16 mouse cellular contexts compared by ENCODE assay signal in the genomic region with DNA sequence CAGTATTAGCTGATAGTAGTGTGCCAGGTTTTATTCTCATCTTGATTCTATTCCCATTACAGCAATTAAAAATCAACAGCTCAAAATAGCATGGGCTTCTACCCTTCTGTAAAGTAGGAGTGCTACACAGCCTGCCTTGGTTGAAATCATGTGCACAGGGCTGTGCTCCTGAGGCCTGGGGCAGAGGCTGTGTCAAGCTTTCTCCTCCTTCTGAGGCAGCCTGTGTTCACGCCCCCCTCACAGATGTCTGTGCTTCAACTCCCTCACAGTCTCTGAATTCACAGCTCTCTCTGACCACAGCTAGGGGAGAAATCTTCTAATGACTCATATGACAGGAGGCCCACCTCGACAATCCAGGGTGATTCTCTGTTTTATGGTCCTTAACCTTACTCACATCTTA.
"Had no signal": no experiment of that assay in that cellular context is flagged by ENCODE, and none has a peak within 500 bp of the region (broad histone marks: within the 10 kb centered on the region; RNA-seq: fewer than 3 reads in every experiment).

No protein-coding gene starts in this region.

- H3K27ac ChIP-seq: kidney, embryonic 15.5 days; liver, embryonic 13.5 days; midbrain, embryonic 12.5 days; midbrain, embryonic 15.5 days; neural tube, embryonic 15.5 days had no signal

- H3K9me3 ChIP-seq: kidney, embryonic 15.5 days; liver, embryonic 13.5 days; midbrain, embryonic 12.5 days; midbrain, embryonic 15.5 days; neural tube, embryonic 15.5 days had no signal

- H3K4me2 ChIP-seq: kidney, embryonic 15.5 days; liver, embryonic 13.5 days; midbrain, embryonic 12.5 days; midbrain, embryonic 15.5 days; neural tube, embryonic 15.5 days had no signal

- H3K9ac ChIP-seq: kidney, embryonic 15.5 days; liver, embryonic 13.5 days; midbrain, embryonic 12.5 days; midbrain, embryonic 15.5 days; neural tube, embryonic 15.5 days had no signal

- H3K4me1 ChIP-seq: liver, embryonic 13.5 days had no signal

- H3K27me3 ChIP-seq: kidney, embryonic 15.5 days; liver, embryonic 13.5 days; midbrain, embryonic 12.5 days; midbrain, embryonic 15.5 days; neural tube, embryonic 15.5 days had no signal

- DNase-seq: kidney, adult 8-10 months; kidney, postnatal 14 days; kidney, postnatal 4 days; liver, embryonic 13.5 days; lung, adult 2 months; lung, postnatal 14 days; lung, postnatal 4 days; right cerebral cortex, postnatal 25 days; thymus, adult 18-20 months; thymus, postnatal 36 days had no signal

- ATAC-seq: intestine, postnatal 0 days; midbrain, embryonic 15.5 days had no signal

- H3K36me3 ChIP-seq: kidney, embryonic 15.5 days; liver, embryonic 13.5 days; midbrain, embryonic 12.5 days; midbrain, embryonic 15.5 days; neural tube, embryonic 15.5 days had no signal

- H3K4me3 ChIP-seq: kidney, embryonic 15.5 days; liver, embryonic 13.5 days; midbrain, embryonic 12.5 days; midbrain, embryonic 15.5 days; myocyte; neural tube, embryonic 15.5 days had no signal
